Mouse (Mus musculus) midbrain, embryonic 13.5 days (tissue): ENCODE results near the gene St3gal4. TPM values are rescaled to one million over a fixed set of nuclear protein-coding genes. Genes with fewer than 3 reads are reported as not detected.

Source experiments
- ATAC-seq: fragments of 200-750 bp; cut with Nextera tagmentation; 2 replicates; pipeline ENCODE4 v1.8.0; 2017; ENCODE audit warnings: mild to moderate bottlenecking, moderate TSS enrichment, moderate library complexity
- H3K27ac ChIP-seq: fragments of 300-500 bp; sonication (generic); 2 replicates; pipeline ENCODE4 v1.5.1; 2015; ENCODE audit warnings: inconsistent platforms, mild to moderate bottlenecking, moderate library complexity
- H3K27me3 ChIP-seq: fragments of 300-500 bp; sonication (generic); 2 replicates; pipeline ENCODE4 v1.6.1; 2015; ENCODE audit warnings: mild to moderate bottlenecking, inconsistent platforms
- H3K36me3 ChIP-seq: fragments of 300-500 bp; sonication (generic); 2 replicates; pipeline ENCODE4 v1.6.1; 2015; ENCODE audit warnings: mild to moderate bottlenecking, inconsistent platforms
- H3K4me1 ChIP-seq: fragments of 300-500 bp; sonication (generic); replicated peaks from 2 replicates; pipeline ENCODE4 v1.6.1; 2015; ENCODE audit warnings: inconsistent platforms
- H3K4me2 ChIP-seq: fragments of 300-500 bp; sonication (generic); replicated peaks from 2 replicates; pipeline ENCODE4 v1.6.1; 2015; ENCODE audit warnings: moderate library complexity, mild to moderate bottlenecking, inconsistent platforms
- H3K4me3 ChIP-seq: fragments of 300-500 bp; sonication (generic); replicated peaks from 2 replicates; pipeline ENCODE4 v1.5.1; 2015; ENCODE audit warnings: mild to moderate bottlenecking, inconsistent platforms
- H3K9ac ChIP-seq: fragments of 300-500 bp; sonication (generic); replicated peaks from 2 replicates; pipeline ENCODE4 v1.6.1; 2015; ENCODE audit warnings: mild to moderate bottlenecking, inconsistent platforms
- H3K9me3 ChIP-seq: fragments of 300-500 bp; sonication (generic); 2 replicates; pipeline ENCODE4 v1.6.1; 2016; ENCODE audit warnings: mild to moderate bottlenecking, inconsistent platforms
- WGBS: fragments of 180-500 bp; shearing (Covaris S2); methylation state at CpG from one replicate; pipeline ENCODE4 v1.1.7; 2015; 5-methylcytosine and 5-hydroxymethylcytosine counted together
- polyA plus RNA-seq: library from polyadenylated mRNA; unstranded; fragments of >200 nt; fragmentation: Nextera tagmentation; extraction: Ambion mirVana; gene quantifications from 2 replicates; pipeline ENCODE4 v1.2.1, GENCODE M21; 2015

The St3gal4 gene
- polyA plus RNA-seq, 1 experiment from 2014 or later: 8.3 TPM

GRCm38 (mm10) chr9:35016762-35017161 is 102.3 kb downstream of the St3gal4 start:
- ATAC-seq: no peak
- WGBS: 55% methylated on average over 4 of the region's 4 CpGs
- Histone ChIP-seq H3K27me3 (no peaks in the 10 kb centered on the region), H3K4me2 (no peak overlapping the region), H3K9ac (no peak overlapping the region), H3K9me3 (no peaks in the 10 kb centered on the region), H3K36me3 (0 out of 2 replicates have a peak, but pooled peaks cover 3% of the 10 kb centered on the region), H3K4me1 (peaks cover 20% of the 10 kb centered on the region), H3K4me3 (no peak overlapping the region), H3K27ac (no peak overlapping the region)

DNA sequence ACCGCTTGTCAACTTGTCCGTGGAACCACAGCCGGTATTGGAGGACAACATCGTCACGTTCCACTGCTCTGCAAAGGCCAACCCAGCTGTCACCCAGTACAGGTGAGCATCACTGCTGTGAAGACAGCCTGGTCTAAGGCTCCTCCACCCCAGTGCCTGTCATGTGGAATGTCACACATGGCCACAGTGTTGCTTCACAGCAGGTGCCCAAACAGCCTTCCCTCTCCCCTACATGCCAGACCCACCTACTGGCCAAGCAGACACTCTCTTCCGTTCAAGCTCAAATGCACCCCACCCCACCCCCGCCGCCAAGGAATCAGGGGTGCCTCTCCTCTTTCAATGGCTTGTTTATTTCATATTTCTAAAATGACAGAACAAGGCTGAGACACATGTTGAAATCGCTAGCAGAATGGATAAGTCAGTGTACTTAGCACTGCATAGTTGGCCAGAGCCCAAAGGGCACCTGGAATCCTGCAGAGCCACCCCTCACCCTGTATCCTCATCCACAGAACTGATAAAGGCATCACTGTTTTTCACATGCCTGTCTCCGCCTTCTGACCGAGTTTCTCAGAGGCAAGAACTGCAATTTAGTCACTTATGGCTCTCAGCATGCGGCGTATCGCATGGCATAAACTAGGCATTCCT is 111.2 kb downstream of the St3gal4 start:
- Histone ChIP-seq H3K27me3 (no peaks in the 10 kb centered on the region), H3K4me2 (no peak overlapping the region), H3K9me3 (no peaks in the 10 kb centered on the region), H3K4me1 (0 out of 2 replicates have a peak, but pooled peaks cover 7% of the 10 kb centered on the region), H3K36me3 (0 out of 2 replicates have a peak, but pooled peaks cover 5% of the 10 kb centered on the region), H3K27ac (no peak overlapping the region), H3K9ac (no peak overlapping the region), H3K4me3 (no peak overlapping the region)
- 90% methylated on average over 14 of the region's 14 CpGs for WGBS
- ATAC-seq: no peak

DNA sequence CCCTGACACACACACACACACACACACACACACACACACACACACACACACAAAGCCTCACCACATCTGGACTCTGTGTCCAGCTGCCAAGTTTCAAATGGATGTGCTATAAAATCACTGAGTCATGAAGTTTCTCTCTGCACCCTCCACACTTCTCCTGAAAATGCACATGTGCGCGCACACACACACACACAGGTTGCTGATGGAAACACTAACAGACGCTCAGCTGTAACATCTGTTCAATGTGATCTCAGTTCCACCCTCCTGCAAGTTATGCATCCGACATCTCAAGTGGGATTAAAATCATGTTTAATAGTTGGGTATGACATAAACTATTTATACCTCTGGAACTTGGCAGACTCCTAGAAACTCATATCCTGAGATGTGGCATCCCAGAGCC is 115.0 kb downstream of the St3gal4 start:
- Histone ChIP-seq H3K4me3 (no peak overlapping the region), H3K4me1 (no peaks in the 10 kb centered on the region), H3K27me3 (no peaks in the 10 kb centered on the region), H3K27ac (no peak overlapping the region), H3K4me2 (no peak overlapping the region), H3K9me3 (peaks cover 5% of the 10 kb centered on the region; the same call in 1 of the 2 replicates), H3K9ac (no peak overlapping the region), H3K36me3 (0 out of 2 replicates have a peak, but pooled peaks cover 5% of the 10 kb centered on the region)
- 90% methylated on average over 4 of the region's 4 CpGs for WGBS
- no peak for ATAC-seq

DNA sequence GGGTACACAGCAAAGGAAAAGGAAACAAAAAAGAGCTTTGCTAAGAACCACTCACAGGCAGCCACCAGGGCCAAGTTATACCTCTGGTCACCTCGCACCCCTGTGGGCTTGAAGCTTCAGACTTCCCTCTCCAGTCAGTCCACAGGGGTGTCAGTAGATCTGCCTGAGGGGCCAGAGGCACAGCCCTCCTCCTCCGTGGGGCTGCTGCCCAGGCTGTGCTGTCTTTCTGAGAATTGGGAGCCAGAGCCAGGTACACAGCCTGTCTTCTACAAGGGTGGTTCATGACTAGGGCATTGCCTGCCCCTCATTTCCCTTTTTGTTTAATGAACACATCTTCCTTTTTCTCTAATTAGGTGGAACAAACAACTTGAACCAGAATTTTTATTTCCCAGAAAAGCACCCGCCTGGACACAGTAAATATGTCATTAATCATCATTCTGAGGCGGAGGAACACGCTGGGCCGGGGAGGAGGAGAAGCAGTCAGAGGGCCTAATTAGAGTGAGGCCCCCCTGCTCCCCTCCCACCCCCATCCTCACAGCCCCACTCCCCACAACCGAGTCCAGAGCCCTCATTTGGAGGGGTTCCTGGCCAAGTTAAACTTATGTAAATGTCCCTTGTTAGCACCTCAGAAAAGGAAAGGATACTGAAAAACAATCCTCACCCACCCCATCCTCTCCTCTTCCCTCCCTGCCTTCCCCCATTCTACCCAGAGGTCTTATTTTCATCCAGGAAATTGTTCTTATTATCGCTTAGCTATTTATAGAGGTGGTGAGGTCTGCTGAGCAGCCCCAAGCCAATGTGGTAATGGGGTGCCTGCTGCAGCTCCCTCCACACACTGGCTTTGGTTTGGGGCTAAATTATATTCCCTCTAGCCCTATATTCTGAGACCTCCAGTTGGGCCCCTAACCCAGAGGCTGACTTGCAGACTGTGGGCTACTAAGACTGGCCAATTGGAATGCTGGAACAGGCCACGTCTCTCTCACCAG is 120.9 kb downstream of the St3gal4 start:
- no peak overlapping the region for H3K4me3 ChIP-seq
- no peaks in the 10 kb centered on the region for H3K27me3 ChIP-seq
- no peak overlapping the region for H3K27ac ChIP-seq
- 55% methylated on average over 9 of the region's 9 CpGs for WGBS
- no peak for ATAC-seq
- no peak overlapping the region for H3K4me2 ChIP-seq
- H3K9me3 ChIP-seq: peaks cover 5% of the 10 kb centered on the region; the same call in 1 of the 2 replicates
- no peak overlapping the region for H3K9ac ChIP-seq
- no peaks in the 10 kb centered on the region for H3K36me3 ChIP-seq
- H3K4me1 ChIP-seq: peaks cover 26% of the 10 kb centered on the region

Other genes starting within 250 kb of the St3gal4 start
- gene Dcps, start 56.8 kb upstream of the St3gal4 start, polyA plus RNA-seq: 86.4 and 88.0 TPM in 2 replicates
- 69.9 and 79.9 TPM in 2 replicates for gene Srpr, start 80.9 kb upstream of the St3gal4 start, polyA plus RNA-seq
- 6.7 and 6.9 TPM in 2 replicates for gene Tirap, start 81.0 kb upstream of the St3gal4 start, polyA plus RNA-seq
- 48.4 and 49.2 TPM in 2 replicates for gene Foxred1, start 91.8 kb upstream of the St3gal4 start, polyA plus RNA-seq
- 83.1 and 86.8 TPM in 2 replicates for gene Fam118b, start 148.5 kb upstream of the St3gal4 start, polyA plus RNA-seq
- 20.3 and 24.1 TPM in 2 replicates for gene Rpusd4, start 148.6 kb upstream of the St3gal4 start, polyA plus RNA-seq